In the genomic region with DNA sequence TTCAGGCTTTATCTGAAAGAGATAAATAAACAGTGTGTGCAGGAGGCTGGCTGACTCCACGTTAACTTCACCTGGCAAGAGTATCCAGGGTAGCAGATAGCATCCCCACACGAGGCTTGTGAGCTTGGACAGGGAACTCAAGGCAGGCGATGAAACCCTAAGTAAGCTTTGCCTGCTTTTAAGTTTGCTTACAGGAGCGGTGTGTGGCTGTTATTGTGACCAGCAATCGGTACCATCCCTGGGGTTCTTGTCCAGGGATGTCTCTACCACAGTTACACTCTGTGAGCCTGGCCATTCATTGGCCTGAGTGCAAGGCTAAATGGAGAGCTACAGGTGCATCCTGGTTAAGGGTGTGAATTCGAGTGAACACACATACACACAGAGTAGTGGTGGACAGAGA, we compare ENCODE assay signal across 8 mouse cellular contexts. TPM values are rescaled to one million over a fixed set of nuclear protein-coding genes. Genes with fewer than 3 reads are reported as not detected.
DNase-seq lines count a peak whose midpoint lies in the region; ATAC-seq and TF ChIP-seq lines count a peak whose summit lies in the region.
"Had no signal": no experiment of that assay in that cellular context is flagged by ENCODE, and none has a peak within 500 bp of the region (broad histone marks: within the 10 kb centered on the region; RNA-seq: fewer than 3 reads in every experiment).

No protein-coding gene starts in this region.

- no peaks in the 10 kb centered on the region for H3K27me3 ChIP-seq in embryonic facial prominence, embryonic 15.5 days
- no peaks in the 10 kb centered on the region for H3K27me3 ChIP-seq in hindbrain, embryonic 12.5 days
- H3K27me3 ChIP-seq in neural tube, embryonic 13.5 days, result no peaks in the 10 kb centered on the region

- WGBS in embryonic facial prominence, embryonic 15.5 days, result 40% methylated on average over 6 of the region's 6 CpGs
- 56% methylated on average over 6 of the region's 6 CpGs for WGBS in hindbrain, embryonic 12.5 days
- WGBS in neural tube, embryonic 13.5 days, result 55% methylated on average over 6 of the region's 6 CpGs

- no peak for TF ChIP-seq CTCF in layer of hippocampus, adult 2 months (conservative IDR thresholded peaks at IDR 0.05)

- ATAC-seq in embryonic facial prominence, embryonic 15.5 days (ENCODE audit: insufficient number of reproducible peaks, low FRiP score, low TSS enrichment, low read depth), result 0 out of 2 replicates have a peak, but pooled peaks have one; percentile 5
- no peak for ATAC-seq in hindbrain, embryonic 12.5 days (ENCODE audit: low FRiP score)
- no peak for ATAC-seq in neural tube, embryonic 13.5 days (ENCODE audit: low read depth)
- ATAC-seq: inflammation-experienced regulatory T-cells, adult 6 months had no signal

- no peaks in the 10 kb centered on the region for H3K36me3 ChIP-seq in embryonic facial prominence, embryonic 15.5 days
- no peaks in the 10 kb centered on the region for H3K36me3 ChIP-seq in hindbrain, embryonic 12.5 days
- H3K36me3 ChIP-seq in neural tube, embryonic 13.5 days, result no peaks in the 10 kb centered on the region

- DNase-seq in layer of hippocampus, adult 2 months (ENCODE audit: low spot score in 2 of 2), result no peak
- no peak for DNase-seq in layer of hippocampus, adult 9-11 months
- no peak for DNase-seq in adrenal gland, adult 2 months
- no peak for DNase-seq in gastrocnemius, adult 18-20 months (ENCODE audit: low spot score)

- no peak overlapping the region for H3K4me2 ChIP-seq in embryonic facial prominence, embryonic 15.5 days (replicated peaks)
- H3K4me2 ChIP-seq in hindbrain, embryonic 12.5 days (replicated peaks), result peak overlapping the region; percentile 26
- H3K4me2 ChIP-seq in neural tube, embryonic 13.5 days, result no peak overlapping the region

- H3K9me3 ChIP-seq in embryonic facial prominence, embryonic 15.5 days (replicated peaks), result no peaks in the 10 kb centered on the region
- H3K9me3 ChIP-seq in hindbrain, embryonic 12.5 days (replicated peaks), result no peaks in the 10 kb centered on the region
- H3K9me3 ChIP-seq in neural tube, embryonic 13.5 days, result no peaks in the 10 kb centered on the region

- H3K9ac ChIP-seq in embryonic facial prominence, embryonic 15.5 days, result no peak overlapping the region
- no peak overlapping the region for H3K9ac ChIP-seq in hindbrain, embryonic 12.5 days
- H3K9ac ChIP-seq in neural tube, embryonic 13.5 days, result 0 out of 2 replicates have a peak overlapping the region, but pooled peaks have one; percentile 38

- H3K4me1 ChIP-seq in embryonic facial prominence, embryonic 15.5 days, result peaks cover 6% of the 10 kb centered on the region; the same call in 1 of the 2 replicates
- peaks cover 15% of the 10 kb centered on the region for H3K4me1 ChIP-seq in hindbrain, embryonic 12.5 days
- peaks cover 15% of the 10 kb centered on the region for H3K4me1 ChIP-seq in neural tube, embryonic 13.5 days (replicated peaks)

- H3K4me3 ChIP-seq in layer of hippocampus, adult 2 months, result no peak overlapping the region
- H3K4me3 ChIP-seq in embryonic facial prominence, embryonic 15.5 days (replicated peaks), result no peak overlapping the region
- H3K4me3 ChIP-seq in hindbrain, embryonic 12.5 days, result no peak overlapping the region
- H3K4me3 ChIP-seq in neural tube, embryonic 13.5 days, result no peak overlapping the region

- H3K27ac ChIP-seq in layer of hippocampus, adult 2 months, result peak overlapping the region; percentile 46
- peak overlapping the region; percentile 24; the same call in 1 of the 2 replicates for H3K27ac ChIP-seq in embryonic facial prominence, embryonic 15.5 days (replicated peaks)
- peak overlapping the region; percentile 84 for H3K27ac ChIP-seq in hindbrain, embryonic 12.5 days
- peak overlapping the region; percentile 68 for H3K27ac ChIP-seq in neural tube, embryonic 13.5 days (replicated peaks)

RNA-seq across cellular contexts. Expression of a gene that starts 58.6 kb away (rescaled TPM):
- 1 to 10 TPM; 1.4 to 1.7 TPM for total RNA-seq in layer of hippocampus, adult 2 months (2021)
- polyA plus RNA-seq in embryonic facial prominence, embryonic 15.5 days (2015; fragmentation: Nextera tagmentation; extraction: Ambion mirVana), result 70.2 and 74.4 TPM in 2 replicates
- polyA plus RNA-seq in hindbrain, embryonic 12.5 days (2016; fragmentation: Nextera tagmentation; extraction: Ambion mirVana), result 66.8 and 68.7 TPM in 2 replicates
- 26.7 and 27.8 TPM in 2 replicates for polyA plus RNA-seq in neural tube, embryonic 13.5 days (2015; fragmentation: Nextera tagmentation; extraction: Ambion mirVana)
- total RNA-seq in adrenal gland, adult 2 months (2021), result 10 to 100 TPM; 39.3 to 56.3 TPM
- 27.8 and 30.3 TPM in 2 replicates for polyA plus RNA-seq in adrenal gland, adult 2 months (2012; rRNA removed)
- 1 to 10 TPM; 4.2 to 9.3 TPM for total RNA-seq in gastrocnemius, adult 18-20 months (2021)

Comparison
In these comparisons a context has a peak if more than half of its experiments do, and no peak if none do; other contexts are left out.
1. H3K27ac ChIP-seq: peak in every context shown above with its lines; median percentile 84 in hindbrain, embryonic 12.5 days; 68 in neural tube, embryonic 13.5 days; 46 in layer of hippocampus, adult 2 months; 24 in embryonic facial prominence, embryonic 15.5 days.